Comparison of ENCODE assay signal across 8 mouse cellular contexts in genomic region chr13:52978321-52978981, GRCm38 (mm10). TPM values are rescaled to one million over a fixed set of nuclear protein-coding genes. Genes with fewer than 3 reads are reported as not detected.
A peak's percentile ranks its signal among the peaks of the same experiment; 100 is the strongest.
DNase-seq lines count a peak whose midpoint lies in the region; ATAC-seq and TF ChIP-seq lines count a peak whose summit lies in the region.

No protein-coding gene starts in this region.

- peak overlapping the region; percentile 93 for H3K4me2 ChIP-seq in forebrain, embryonic 11.5 days (ENCODE audit: low read depth, low read length, severe bottlenecking)
- peak overlapping the region; percentile 90 for H3K4me2 ChIP-seq in hindbrain, embryonic 11.5 days (replicated peaks; ENCODE audit: low read depth, low read length)
- peak overlapping the region; percentile 99 for H3K4me2 ChIP-seq in limb, embryonic 14.5 days (replicated peaks; ENCODE audit: low read depth, low read length, severe bottlenecking)
- peak overlapping the region; percentile 97 for H3K4me2 ChIP-seq in midbrain, postnatal 0 days (ENCODE audit: low read depth, low read length, poor library complexity, severe bottlenecking)

- peaks cover 24% of the 10 kb centered on the region for H3K27me3 ChIP-seq in forebrain, embryonic 11.5 days (ENCODE audit: control insufficient read depth, insufficient read depth, low read length)
- H3K27me3 ChIP-seq in hindbrain, embryonic 11.5 days (ENCODE audit: control insufficient read depth, insufficient read depth, low read length), result peaks cover 5% of the 10 kb centered on the region
- H3K27me3 ChIP-seq in limb, embryonic 14.5 days (ENCODE audit: control insufficient read depth, insufficient read depth, low read length), result peaks cover 7% of the 10 kb centered on the region; the same call in 1 of the 2 replicates
- H3K27me3 ChIP-seq in midbrain, postnatal 0 days (ENCODE audit: insufficient read depth, low read length), result no peaks in the 10 kb centered on the region

- H3K9ac ChIP-seq in forebrain, embryonic 11.5 days (ENCODE audit: low read length), result peak overlapping the region; percentile 66
- H3K9ac ChIP-seq in hindbrain, embryonic 11.5 days (ENCODE audit: low read depth, low read length), result peak overlapping the region; percentile 85
- peak overlapping the region; percentile 75 for H3K9ac ChIP-seq in limb, embryonic 14.5 days (ENCODE audit: low read depth, low read length, severe bottlenecking)
- H3K9ac ChIP-seq in midbrain, postnatal 0 days (replicated peaks; ENCODE audit: low read length, poor library complexity, severe bottlenecking), result peak overlapping the region; percentile 90

- no peak for TF ChIP-seq POLR2A in limb, embryonic 14.5 days (IDR thresholded peaks at IDR 0.05; ENCODE audit: borderline replicate concordance, extremely low read depth, insufficient read depth, insufficient read length)

- no peak for ATAC-seq in CD4-positive, CD25-positive, alpha-beta regulatory T cell, adult 4 months
- ATAC-seq in forebrain, embryonic 11.5 days (replicated peaks; ENCODE audit: low FRiP score), result no peak
- ATAC-seq in hindbrain, embryonic 11.5 days (ENCODE audit: low FRiP score), result peak; percentile 36; the same call in 1 of the 2 replicates
- ATAC-seq in limb, embryonic 14.5 days (ENCODE audit: low FRiP score, low read depth), result peak; percentile 13; the same call in 1 of the 2 replicates
- no peak for ATAC-seq in midbrain, postnatal 0 days (ENCODE audit: low FRiP score)

- no peaks in the 10 kb centered on the region for H3K36me3 ChIP-seq in forebrain, embryonic 11.5 days (ENCODE audit: control insufficient read depth, insufficient read depth, low read length)
- no peaks in the 10 kb centered on the region for H3K36me3 ChIP-seq in hindbrain, embryonic 11.5 days (ENCODE audit: control insufficient read depth, insufficient read depth, low read length)
- no peaks in the 10 kb centered on the region for H3K36me3 ChIP-seq in limb, embryonic 14.5 days (ENCODE audit: control insufficient read depth, insufficient read depth, low read length)
- H3K36me3 ChIP-seq in midbrain, postnatal 0 days (ENCODE audit: insufficient read depth, low read length), result no peaks in the 10 kb centered on the region

- DNase-seq in CD4-positive, CD25-positive, alpha-beta regulatory T cell, adult 2 months (ENCODE audit: low read depth, low spot score), result peak; percentile 49
- DNase-seq in adrenal gland, postnatal 25 days, result peak; percentile 77
- DNase-seq in forebrain, embryonic 11.5 days (ENCODE audit: low spot score), result peak; percentile 73
- DNase-seq in hindbrain, embryonic 11.5 days (ENCODE audit: low spot score), result peak; percentile 67
- peak; percentile 6 for DNase-seq in limb, embryonic 14.5 days (ENCODE audit: low spot score)
- peak; percentile 44 for DNase-seq in midbrain, postnatal 0 days (ENCODE audit: low spot score)
- peak; percentile 7 to 25 for DNase-seq in thymus, postnatal 36 days

- H3K27ac ChIP-seq in forebrain, embryonic 11.5 days (ENCODE audit: low read depth, low read length), result peak overlapping the region; percentile 31
- H3K27ac ChIP-seq in hindbrain, embryonic 11.5 days (ENCODE audit: low read depth, low read length), result peak overlapping the region; percentile 77
- H3K27ac ChIP-seq in limb, embryonic 14.5 days (replicated peaks; ENCODE audit: low read depth, low read length), result peak overlapping the region; percentile 79
- H3K27ac ChIP-seq in midbrain, postnatal 0 days (ENCODE audit: low read depth, low read length), result peak overlapping the region; percentile 91

- peak overlapping the region; percentile 55 for H3K4me3 ChIP-seq in forebrain, embryonic 11.5 days (ENCODE audit: low read depth, low read length)
- H3K4me3 ChIP-seq in hindbrain, embryonic 11.5 days (ENCODE audit: low read depth, low read length), result peak overlapping the region; percentile 50
- H3K4me3 ChIP-seq in limb, embryonic 14.5 days (replicated peaks; ENCODE audit: low read length), result peak overlapping the region; percentile 92
- H3K4me3 ChIP-seq in midbrain, postnatal 0 days (ENCODE audit: low read depth, low read length), result peak overlapping the region; percentile 62

- H3K4me1 ChIP-seq in forebrain, embryonic 11.5 days (replicated peaks; ENCODE audit: control insufficient read depth, insufficient read depth, low read length), result peaks cover 22% of the 10 kb centered on the region
- H3K4me1 ChIP-seq in hindbrain, embryonic 11.5 days (replicated peaks; ENCODE audit: control insufficient read depth, insufficient read depth, low read length), result peaks cover 7% of the 10 kb centered on the region
- peaks cover 30% of the 10 kb centered on the region for H3K4me1 ChIP-seq in limb, embryonic 14.5 days (ENCODE audit: control insufficient read depth, insufficient read depth, low read length)
- H3K4me1 ChIP-seq in midbrain, postnatal 0 days (ENCODE audit: insufficient read depth, low read length), result peaks cover 11% of the 10 kb centered on the region; the same call in 1 of the 2 replicates

- WGBS in forebrain, embryonic 11.5 days, result under 1% methylated on average over 63 of the region's 64 CpGs
- 1% methylated on average over 49 of the region's 64 CpGs for WGBS in hindbrain, embryonic 11.5 days
- whole genome bisulfite sequencing in limb, embryonic 14.5 days, result under 1% methylated on average over 44 of the region's 64 CpGs
- WGBS in midbrain, postnatal 0 days, result under 1% methylated on average over 55 of the region's 64 CpGs

- TF ChIP-seq CTCF in midbrain, postnatal 0 days (IDR thresholded peaks at IDR 0.05), result no peak

- H3K9me3 ChIP-seq in forebrain, embryonic 11.5 days (ENCODE audit: control insufficient read depth, low read length), result no peaks in the 10 kb centered on the region
- H3K9me3 ChIP-seq in hindbrain, embryonic 11.5 days (ENCODE audit: control insufficient read depth, low read length), result no peaks in the 10 kb centered on the region
- H3K9me3 ChIP-seq in limb, embryonic 14.5 days (ENCODE audit: control insufficient read depth, low read length), result no peaks in the 10 kb centered on the region
- H3K9me3 ChIP-seq in midbrain, postnatal 0 days (ENCODE audit: low read length), result no peaks in the 10 kb centered on the region

RNA-seq across cellular contexts. Expression of gene Nfil3, which starts 2.4 kb away (rescaled TPM):
- 1 to 10 TPM; 1.7 to 3.7 TPM for polyA plus RNA-seq in CD4-positive, CD25-positive, alpha-beta regulatory T cell, adult 4 months (2017; shearing (Covaris generic))
- total RNA-seq in adrenal gland, postnatal 25 days (2021), result 11.6 and 18.4 TPM in 2 replicates
- polyA plus RNA-seq in forebrain, embryonic 11.5 days (2014; fragmentation: Nextera tagmentation; extraction: Ambion mirVana), result 16.1 and 17.8 TPM in 2 replicates
- polyA plus RNA-seq in hindbrain, embryonic 11.5 days (2014; fragmentation: Nextera tagmentation; extraction: Ambion mirVana), result 27.1 and 30.0 TPM in 2 replicates
- polyA plus RNA-seq in limb, embryonic 14.5 days (2012; rRNA removed), result 8.2 and 9.2 TPM in 2 replicates
- 26.8 and 29.5 TPM in 2 replicates for polyA plus RNA-seq in limb, embryonic 14.5 days (2014; fragmentation: Nextera tagmentation; extraction: Ambion mirVana)
- 15.7 and 20.8 TPM in 2 replicates for total RNA-seq in midbrain, postnatal 0 days (2014; rRNA removed)
- polyA plus RNA-seq in midbrain, postnatal 0 days (2015; fragmentation: Nextera tagmentation; extraction: Ambion mirVana), result 27.3 and 27.5 TPM in 2 replicates

RNA-seq across cellular contexts. Expression of gene Auh, which starts 49.0 kb away (rescaled TPM):
- 10 to 100 TPM; 32.7 to 47.4 TPM for polyA plus RNA-seq in CD4-positive, CD25-positive, alpha-beta regulatory T cell, adult 4 months (2017; shearing (Covaris generic))
- 149 and 158 TPM in 2 replicates for total RNA-seq in adrenal gland, postnatal 25 days (2021)
- 33.3 and 33.7 TPM in 2 replicates for polyA plus RNA-seq in forebrain, embryonic 11.5 days (2014; fragmentation: Nextera tagmentation; extraction: Ambion mirVana)
- polyA plus RNA-seq in hindbrain, embryonic 11.5 days (2014; fragmentation: Nextera tagmentation; extraction: Ambion mirVana), result 44.3 and 46.9 TPM in 2 replicates
- polyA plus RNA-seq in limb, embryonic 14.5 days (2012; rRNA removed), result 34.0 and 38.9 TPM in 2 replicates
- 33.5 and 33.8 TPM in 2 replicates for polyA plus RNA-seq in limb, embryonic 14.5 days (2014; fragmentation: Nextera tagmentation; extraction: Ambion mirVana)
- total RNA-seq in midbrain, postnatal 0 days (2014; rRNA removed), result 33.7 and 53.9 TPM in 2 replicates
- 55.9 and 59.6 TPM in 2 replicates for polyA plus RNA-seq in midbrain, postnatal 0 days (2015; fragmentation: Nextera tagmentation; extraction: Ambion mirVana)

Comparison
In these comparisons a context has a peak if more than half of its experiments do, and no peak if none do; other contexts are left out.
1. DNase-seq: peak in every context shown above with its lines; median percentile 77 in adrenal gland, postnatal 25 days; 73 in forebrain, embryonic 11.5 days; 67 in hindbrain, embryonic 11.5 days; 49 in CD4-positive, CD25-positive, alpha-beta regulatory T cell, adult 2 months; 44 in midbrain, postnatal 0 days; 16 in thymus, postnatal 36 days; 6 in limb, embryonic 14.5 days.
2. ATAC-seq: peak in hindbrain, embryonic 11.5 days (single experiment) and limb, embryonic 14.5 days (single experiment); none in CD4-positive, CD25-positive, alpha-beta regulatory T cell, adult 4 months (single experiment), forebrain, embryonic 11.5 days (single experiment) and midbrain, postnatal 0 days (single experiment).
3. H3K27ac ChIP-seq: peak in every context shown above with its lines; median percentile 91 in midbrain, postnatal 0 days; 79 in limb, embryonic 14.5 days; 77 in hindbrain, embryonic 11.5 days; 31 in forebrain, embryonic 11.5 days.
4. Peak in every context shown above with its lines, with median percentiles within 50 percentile points of each other: H3K4me2 ChIP-seq, H3K4me3 ChIP-seq and H3K9ac ChIP-seq.